Mouse (Mus musculus) lung, postnatal 4 days (tissue): ENCODE measurements around the gene Sohlh1.

Source experiments
- DNase-seq, 2 experiments: peaks; one replicate each; pipeline ENCODE4 v3.0.0; 2021

Gene Sohlh1

DNA sequence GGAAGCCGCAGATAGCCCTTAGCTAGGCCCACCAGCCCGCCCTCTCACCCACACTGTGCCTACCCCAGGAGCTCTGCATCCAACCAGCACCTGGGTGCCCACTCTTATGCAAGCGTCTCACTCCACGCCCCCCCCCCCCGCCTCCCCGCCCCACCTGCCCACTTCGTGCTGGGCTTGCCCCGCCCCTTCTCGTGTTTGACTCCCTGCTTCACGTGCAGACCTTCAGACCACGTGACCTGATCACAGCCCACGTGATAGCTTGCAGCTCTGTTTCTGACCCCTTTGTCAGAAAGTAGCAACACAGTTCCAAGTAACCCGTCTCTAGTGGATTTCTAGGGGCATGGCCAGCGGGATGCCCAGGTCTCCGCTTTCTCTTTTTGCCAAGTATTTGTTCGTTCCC, at the start of gene Sohlh1:
TSS of gene Sohlh1 (minus strand) at position 23 of the 400 bp plus-strand sequence.
- no peak for DNase-seq

DNA sequence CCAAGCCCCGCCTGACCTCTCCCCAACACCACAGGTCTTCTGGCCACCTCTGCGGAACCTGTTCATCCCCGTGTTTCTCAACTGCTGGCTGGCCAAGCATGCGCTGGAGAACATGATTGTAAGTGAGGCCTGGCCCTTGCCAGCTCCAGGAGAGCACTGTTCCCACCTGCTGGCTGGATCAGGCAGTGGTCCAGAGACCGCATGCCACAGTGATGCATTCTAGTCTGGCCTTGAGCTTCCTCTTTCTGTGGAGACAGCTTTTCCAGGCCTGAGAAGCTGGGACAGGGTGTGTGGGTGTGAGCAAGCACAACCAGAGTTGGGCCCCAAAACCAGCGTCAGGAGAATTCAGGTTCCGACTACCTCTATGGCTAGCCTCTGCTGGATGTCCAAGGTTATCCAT, 45.4 kb upstream of the Sohlh1 start:
- no peak for DNase-seq

DNA sequence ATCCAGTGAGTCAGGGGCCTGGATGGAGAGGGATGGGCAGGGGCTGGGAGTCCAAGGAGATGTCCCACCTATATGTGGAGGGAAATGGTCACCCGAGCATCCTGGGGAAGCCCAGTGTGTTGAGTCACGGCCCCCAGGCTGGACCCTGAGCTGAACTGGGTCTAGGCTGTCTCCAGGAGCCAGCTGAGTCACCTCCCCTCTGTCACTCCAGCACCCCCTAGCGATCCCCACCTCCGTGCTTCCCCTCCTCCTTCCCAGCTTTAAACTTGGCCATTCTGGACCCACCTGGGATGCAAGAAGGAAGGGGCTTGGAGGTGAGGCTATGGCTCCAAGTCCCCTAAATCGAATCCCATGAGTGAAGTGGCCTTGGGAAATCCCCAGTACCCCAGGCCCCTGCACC, 41.1 kb upstream of the Sohlh1 start:
- no peak for DNase-seq

DNA sequence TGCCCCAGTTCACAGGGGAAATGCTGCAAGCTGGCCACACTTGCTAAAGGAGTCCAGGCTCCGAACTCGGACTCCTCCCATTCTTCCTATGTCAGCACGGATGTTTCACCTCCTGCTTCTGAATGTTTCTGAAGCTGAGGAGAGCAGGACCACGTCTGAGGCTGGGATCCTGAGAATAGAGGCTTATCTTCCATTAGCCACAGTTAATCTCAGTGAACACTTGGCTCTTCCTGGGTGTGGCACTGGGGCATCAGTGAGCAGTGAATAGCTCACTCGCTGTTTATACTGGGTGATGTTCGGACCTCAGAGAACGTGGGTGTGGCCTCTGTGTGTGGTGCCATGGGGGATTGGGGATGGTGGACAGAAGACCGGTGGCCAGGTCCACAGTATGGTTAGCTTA, 40.2 kb upstream of the Sohlh1 start:
- DNase-seq, result no peak

DNA sequence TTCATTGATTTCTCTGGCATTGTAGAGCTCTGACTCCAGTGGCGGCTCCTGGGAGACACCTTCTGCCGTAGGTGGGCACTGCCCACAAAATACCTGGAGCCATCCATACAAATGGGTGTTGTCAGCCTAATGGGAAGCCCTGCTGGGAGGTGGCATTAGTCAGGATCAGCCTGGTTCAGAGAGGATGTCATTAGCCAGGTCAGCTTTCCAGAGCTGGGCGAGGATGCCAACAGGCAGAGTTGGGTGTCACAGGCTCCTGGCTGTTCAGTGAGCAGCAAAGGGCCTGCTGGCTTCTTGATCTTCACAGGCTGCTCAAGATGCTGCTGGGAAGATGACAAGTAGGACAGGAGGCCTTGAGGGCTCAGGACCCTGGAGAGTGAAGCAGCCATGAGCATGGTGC, 37.7 kb upstream of the Sohlh1 start:
- no peak for DNase-seq

DNA sequence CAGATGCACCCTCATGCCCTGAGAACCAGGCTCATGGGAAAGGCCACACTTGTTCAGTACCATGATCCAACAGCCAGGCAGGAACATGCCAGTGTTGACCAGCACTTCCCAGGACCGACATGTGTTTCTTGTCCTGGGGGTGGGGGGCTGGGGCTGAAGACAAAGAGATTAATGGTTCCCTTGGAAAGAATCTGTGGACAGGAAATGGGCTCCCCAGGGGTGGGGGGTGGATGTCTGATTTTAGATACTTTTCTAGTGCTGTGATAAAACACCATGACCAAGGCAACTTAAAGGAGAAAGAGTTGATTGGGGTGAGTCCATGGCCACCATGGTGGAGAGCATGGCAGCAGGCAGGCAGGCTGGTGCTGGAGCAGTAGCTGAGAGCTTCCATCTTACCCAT, 35.2 kb upstream of the Sohlh1 start:
- no peak for DNase-seq

DNA sequence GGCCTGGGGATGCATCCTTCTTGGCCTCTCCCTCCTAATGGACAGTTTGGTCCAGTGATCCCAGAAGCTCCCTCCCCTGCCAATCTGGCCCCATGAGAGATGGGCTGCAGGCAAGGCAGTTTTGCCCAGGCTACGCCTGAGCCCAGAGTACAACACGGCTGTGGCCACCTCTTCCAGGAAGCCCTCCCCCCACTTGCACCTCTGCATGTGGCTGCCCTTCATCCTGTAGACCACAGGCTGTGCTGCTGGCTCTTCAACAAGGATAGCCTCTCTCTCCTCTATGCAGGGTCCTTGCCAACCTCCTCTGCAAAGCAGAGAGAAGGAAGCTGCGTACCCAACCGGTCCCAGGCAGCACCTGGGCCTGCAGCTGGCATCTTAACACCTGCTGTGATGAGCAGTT, 32.0 kb upstream of the Sohlh1 start:
- no peak for DNase-seq

DNA sequence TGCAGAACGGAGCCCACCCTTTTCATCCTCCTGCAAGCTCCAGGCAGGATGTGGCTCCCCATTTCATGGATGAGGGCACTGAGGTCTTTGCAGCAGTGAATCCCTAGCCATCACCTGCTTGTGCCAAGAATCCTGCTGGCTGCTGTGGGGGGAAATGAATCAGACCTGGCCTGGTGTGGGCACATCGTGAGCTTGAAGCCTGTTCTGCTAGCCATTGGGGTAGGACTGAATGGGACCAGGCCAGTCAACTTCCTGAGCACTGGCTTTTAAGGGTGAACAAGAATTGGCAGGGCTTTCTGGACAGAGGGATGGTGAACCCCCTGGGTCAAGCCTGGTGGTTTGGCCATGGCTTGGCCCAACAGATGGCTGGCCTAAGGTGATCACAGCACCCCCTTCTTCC, 31.5 kb upstream of the Sohlh1 start:
- no peak for DNase-seq

DNA sequence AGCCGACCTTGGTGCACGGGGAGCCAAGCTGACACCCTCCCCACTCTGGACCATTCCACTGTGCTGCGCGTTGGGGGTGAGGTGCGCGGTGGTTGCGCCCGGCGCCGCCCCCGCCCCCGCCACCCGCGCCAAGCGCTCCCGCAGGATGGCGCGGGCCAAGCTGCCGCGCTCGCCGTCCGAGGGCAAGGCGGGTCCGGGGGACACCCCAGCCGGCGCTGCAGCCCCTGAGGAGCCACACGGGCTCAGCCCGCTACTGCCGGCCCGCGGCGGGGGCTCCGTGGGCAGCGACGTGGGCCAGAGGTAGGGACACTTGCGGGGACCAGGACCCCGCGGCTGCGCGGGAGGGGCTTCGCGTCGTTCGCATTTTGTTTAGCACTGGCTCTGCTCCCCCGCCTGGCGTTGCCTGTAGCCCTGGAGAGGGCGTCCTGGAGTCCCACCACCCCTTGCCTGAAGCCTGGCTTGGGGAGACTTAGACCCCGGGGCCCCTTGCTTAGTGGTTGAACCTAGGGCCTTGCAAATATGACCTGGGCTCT, 30.8 kb upstream of the Sohlh1 start:
- no peak for DNase-seq

DNA sequence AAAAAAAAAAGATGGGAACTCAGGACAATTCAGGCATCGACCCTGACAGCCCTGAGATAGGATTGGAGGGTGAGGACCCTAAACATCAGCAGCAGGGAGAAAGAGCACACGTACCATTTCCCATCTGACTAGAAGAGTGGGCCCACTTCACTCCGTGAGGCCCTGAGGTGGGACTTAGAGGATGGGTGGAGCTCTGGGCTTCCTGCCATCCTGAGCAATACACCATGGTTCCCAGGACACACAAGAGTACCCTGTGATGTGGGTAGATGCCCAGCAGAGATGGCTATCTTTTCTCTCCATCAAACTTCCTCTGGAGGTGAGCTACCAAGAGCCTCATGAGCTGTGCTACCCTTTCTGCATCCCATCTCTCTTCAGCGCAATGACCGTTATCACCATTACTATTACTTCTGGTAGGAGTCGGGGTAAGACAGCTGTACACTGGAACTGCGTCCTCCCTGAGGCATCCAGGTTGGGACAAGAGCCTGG, 30.2 kb upstream of the Sohlh1 start:
- DNase-seq, result no peak

DNA sequence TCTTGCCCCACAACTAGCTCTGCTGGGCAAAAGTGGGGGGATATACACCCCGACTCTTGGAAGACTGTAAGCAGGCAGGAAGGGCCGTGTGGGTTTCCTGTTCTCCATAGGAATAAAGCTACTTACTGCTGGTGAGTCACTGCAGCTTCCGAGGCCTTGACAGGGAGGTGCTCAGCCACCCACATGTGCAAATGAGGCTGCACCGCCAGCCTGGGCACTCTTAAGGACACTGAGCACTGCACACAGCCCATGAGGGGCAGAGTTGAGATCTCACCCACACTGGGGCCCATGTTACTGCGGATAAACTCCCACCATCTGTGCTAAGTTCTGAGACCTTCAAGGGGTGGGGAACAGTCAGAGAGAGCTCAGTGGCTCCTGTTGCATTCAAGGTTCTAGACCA, 19.6 kb upstream of the Sohlh1 start:
- DNase-seq, result no peak

DNA sequence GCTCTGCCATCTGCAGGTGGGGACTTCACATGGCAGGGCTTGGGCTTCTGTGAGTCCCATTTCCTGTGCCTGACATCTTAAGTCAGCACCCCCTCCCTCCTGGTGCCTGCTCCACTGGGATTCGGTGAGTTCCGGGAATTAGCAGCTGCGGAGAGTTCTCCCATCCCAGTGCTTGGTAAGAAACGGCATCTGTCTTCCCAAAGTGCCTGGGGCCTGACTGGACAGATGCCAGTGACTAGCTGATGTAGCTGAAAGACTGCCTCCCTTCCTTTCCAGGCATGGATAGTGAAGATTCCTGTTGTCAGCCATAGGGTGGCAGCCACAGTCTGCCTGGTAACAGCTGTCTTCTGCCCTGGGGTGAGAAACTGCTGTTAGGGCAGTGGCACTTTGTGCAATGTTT, 18.4 kb upstream of the Sohlh1 start:
- DNase-seq, result peak in 1 of 2 experiments; percentile 46

DNA sequence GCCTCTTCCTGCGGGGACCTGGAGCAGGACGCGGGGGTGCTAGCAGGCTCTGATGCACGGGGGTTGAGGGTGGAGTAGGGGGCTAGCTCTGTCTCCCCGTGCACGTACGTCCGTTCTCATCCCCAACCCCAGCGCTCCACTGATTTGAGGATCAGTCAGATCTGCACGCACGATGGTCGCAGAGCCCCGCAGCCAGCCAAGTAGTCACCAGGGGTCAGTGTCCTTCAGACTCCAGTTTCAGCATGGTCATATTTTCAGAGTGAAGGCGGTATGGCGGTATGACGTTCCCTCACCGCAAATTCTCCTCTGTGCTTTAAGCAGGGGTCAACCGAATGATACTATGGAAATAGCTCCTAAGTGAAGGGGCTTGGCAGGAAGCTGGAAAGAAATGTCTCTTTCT, 17.2 kb upstream of the Sohlh1 start:
- DNase-seq, result no peak

DNA sequence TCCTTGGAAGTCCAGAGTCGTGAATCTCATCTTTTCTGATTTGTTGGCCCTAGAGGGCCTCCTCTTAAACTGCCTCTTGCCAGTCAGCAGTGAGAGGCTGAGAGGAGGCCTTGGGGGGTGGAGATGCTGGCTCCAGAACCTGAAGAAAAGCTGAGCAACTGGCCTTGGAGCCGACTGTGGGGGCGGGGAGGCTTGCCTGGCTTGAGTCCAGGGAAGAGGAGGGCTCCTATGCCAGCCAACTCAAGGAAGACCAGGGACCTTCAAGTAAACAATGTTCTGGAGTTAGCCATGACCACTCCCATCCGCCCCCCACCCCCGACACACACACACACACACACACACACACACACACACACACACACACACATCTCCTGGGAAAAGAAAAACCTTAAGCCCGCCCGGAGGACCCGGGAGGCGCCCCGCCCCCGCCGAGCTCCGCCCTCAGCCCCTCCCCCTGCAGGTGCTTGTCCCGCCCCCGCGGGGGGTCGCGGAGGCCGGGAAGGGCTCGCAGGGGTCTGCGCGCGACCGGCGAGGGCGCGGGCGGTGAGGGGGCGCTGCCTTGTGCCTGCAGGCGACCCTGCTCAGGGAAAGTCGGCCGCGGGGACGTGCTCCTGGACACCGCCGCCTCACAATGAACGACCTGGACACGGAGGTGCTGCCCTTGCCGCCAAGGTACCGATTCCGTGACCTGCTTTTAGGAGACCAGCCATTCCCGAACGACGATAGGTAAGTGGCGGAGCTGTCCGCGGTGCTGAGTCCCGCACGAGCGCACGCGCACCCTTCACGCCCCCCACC, 16.5 kb upstream of the Sohlh1 start, which contains the start of gene Kcnt1:
TSS of gene Kcnt1 (plus strand) at position 398 of the 795 bp plus-strand sequence.
- DNase-seq, result peak; percentile 53 to 69

DNA sequence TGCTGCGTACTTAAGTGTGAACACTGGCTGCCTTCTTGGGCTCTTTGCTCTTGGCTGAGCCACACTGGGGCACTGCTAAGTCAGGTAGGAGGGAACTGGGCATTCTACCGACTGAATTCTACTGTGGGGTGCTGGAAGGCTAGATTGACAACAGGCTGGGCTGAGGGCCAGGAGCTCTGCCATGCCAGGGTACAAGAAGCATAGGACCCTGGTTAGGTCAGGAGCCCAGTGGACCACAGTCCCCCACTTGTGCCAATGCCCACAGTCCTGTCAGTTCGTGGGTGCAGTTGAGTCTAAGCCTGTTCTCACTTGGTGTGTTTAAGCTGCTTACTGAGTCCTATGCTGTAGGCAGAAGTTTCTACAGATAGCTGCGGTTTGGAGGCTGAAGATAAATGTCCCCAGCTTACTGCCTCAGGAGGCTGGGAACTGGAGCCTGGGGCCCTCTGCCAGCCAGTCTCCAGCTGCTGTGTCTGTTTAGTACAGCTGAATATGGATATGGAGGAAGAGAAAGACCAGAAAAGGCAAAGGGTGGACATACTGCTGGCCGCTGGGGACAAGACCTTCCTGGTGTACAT, 15.7 kb upstream of the Sohlh1 start:
- no peak for DNase-seq

DNA sequence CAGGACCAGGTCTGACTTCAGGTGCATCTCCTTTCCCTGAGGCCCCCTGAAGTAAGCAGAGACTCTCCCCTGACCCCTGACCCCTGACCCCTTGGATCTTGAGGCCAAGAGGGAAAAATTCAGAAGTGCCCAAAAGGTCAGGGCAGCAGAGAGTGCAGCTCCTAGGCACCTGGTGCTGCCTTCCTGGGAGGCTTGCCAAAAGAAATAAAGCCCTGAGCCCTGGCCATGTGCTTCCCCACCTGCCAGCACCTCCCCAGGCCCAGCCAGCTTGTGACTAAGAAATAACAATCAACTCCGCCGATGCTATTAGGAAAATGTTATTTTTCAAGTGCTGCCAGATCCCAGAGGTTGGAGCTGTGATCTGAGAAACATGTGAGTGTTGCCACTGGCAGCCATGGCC, 15.0 kb upstream of the Sohlh1 start:
- DNase-seq, result no peak

DNA sequence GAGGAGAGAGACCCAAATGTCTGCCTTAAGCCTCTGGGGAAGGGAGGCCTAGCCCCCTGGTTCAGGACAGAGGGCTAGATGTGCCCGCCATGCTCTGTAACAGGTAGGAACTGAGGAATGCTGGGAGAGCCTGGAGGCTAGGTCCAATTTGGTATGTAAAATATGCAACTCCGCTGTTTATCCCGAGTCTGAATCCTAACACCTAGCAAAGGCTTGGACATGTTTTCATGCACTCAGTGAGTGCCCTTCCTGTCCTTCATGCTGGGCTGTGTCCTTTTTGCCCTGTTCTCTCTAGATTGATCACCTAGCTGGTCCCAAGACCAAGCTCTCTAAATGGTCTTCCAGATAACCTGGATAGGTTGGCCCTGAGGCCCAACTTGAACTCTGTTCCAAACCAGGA, 12.8 kb upstream of the Sohlh1 start:
- no peak for DNase-seq

DNA sequence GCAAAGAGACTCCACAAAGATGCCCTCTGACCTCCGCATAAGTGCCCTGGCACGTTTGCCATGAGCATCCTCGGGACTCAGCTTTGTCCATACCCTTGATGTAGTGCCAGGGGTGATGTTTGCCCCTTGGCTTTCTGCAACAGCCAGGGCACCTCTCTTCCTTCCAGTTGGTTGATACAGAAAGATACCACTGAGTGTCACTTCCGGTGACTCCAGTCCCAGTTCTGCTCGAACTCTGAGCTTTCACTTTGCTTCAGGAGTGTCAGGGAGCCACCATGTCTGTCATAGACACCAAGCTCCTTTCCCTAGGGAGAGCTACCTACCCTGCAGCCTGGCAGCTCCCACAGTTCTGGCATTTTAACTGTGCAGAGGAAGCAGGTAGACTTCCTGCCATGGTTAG, 7.0 kb upstream of the Sohlh1 start:
- no peak for DNase-seq

DNA sequence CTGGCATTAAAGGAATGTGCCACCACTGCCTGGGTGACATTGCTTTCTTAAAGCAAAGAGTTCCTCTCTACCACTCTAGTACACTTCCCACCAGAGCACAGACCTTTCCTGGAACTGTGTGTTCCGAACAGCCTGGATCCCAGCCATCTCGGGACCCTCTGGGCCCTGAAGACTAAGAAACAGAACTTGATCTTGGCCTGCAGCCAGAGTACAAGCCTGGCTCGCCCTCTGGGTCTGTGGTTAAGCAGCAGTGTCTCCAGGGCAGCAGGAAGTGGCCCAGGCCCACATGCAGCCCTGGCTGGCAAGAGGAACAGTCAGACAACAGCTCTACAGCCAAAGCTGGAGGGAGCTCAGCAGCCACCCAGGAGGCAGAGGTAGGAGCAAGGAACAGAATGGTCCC, 5.6 kb upstream of the Sohlh1 start:
- peak; percentile 17 to 74 for DNase-seq

DNA sequence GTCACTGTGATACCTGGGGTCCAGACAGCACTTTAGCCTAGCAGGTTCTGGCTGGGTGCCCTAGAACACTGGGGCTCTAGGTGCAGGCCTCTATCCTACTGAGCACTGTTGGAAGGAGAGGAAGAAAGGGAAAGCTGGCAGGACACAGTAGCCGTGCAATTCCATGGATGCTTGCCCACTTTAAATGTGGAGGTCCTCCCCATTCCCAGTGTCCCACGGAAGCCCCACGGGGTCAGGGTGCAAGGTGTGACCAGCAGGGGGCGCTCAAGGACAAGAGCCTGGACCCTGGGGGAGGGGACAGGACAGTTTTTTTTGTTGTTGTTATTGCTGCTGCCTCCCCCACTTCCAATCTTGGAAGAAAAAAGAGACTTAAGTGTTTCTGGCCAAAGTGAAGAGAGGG, 3.3 kb upstream of the Sohlh1 start:
- peak; percentile 48 to 61 for DNase-seq

DNA sequence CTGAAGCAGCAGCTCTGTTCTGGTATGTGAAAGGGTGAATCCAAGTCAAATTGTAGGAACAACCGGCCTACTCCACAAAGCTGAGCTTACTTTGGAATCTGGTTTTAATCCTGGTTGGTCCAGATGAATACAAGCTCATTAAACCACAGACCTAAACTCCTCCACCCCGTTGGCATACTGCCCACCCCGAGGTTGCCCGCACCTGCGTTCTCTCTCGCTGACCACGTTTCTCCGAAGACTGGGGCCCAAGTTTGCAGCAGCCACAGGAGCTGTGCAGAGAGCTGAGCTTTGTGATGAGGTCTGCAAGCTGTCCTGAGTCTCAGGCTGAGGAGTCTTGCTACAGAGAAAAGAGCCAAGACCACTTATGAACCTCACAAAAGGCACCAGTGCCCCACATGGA, 532 bp downstream of the Sohlh1 start:
- DNase-seq, result no peak

DNA sequence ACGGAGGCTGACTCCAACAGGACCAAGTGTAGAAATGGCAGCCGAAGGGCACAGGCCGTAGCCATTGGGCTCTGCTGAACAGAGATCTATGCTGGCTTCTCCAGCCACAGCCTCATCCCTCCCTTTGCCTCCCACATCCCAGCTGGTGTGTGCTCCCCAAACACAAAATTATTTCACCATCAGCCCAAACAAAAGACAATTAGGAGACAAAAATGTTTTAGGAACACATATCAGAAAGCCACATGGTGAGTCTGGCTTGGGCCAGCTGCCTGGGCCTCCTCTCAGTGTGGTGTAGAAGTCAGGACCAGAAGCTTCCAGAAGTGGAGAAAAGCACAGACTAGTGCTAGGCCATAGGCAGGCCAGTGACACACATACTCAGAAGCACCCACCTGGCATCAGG, 3.0 kb downstream of the Sohlh1 start:
- DNase-seq, result peak in 1 of 2 experiments; percentile 56

DNA sequence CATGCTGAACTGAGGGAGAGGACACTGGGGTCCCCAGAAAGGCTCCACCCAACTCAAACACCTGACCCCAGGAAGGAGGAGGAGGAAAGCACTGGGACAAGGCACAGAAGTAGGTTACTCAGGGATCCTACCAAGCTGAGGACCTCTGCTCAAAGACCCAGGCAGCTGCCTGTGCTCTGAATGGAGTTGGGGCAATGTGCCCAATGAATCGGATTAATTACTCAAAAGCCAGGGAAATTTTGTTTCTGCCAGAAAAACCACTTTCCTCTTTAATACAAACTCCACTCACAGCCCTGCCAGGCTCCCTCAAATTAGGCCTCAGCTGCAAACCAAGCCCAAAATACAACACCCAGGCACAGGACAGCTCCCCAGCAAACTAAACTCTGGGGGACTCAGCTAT, 4.3 kb downstream of the Sohlh1 start:
- no peak for DNase-seq

DNA sequence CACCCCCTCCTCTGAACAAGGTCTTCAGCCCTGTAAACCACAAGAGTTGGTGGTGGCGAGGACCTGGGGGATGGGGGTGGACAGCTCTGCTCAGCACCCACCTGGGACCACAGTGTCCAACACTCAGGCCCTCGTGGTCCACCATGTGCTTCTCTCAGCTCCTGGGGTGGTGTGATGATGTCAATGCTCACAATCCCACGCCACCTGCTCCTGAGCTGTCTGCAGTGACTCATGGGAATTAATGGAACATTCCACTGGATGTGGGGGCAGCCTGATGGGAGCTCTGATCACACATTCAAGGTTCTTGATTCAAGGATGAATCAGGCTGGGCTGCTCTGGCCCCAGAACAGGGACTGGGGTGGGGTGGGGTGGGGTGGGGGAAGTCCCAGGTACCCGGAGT, 4.9 kb downstream of the Sohlh1 start:
- no peak for DNase-seq
